ENCODE assay signal across 22 mouse cellular contexts in the genomic region with DNA sequence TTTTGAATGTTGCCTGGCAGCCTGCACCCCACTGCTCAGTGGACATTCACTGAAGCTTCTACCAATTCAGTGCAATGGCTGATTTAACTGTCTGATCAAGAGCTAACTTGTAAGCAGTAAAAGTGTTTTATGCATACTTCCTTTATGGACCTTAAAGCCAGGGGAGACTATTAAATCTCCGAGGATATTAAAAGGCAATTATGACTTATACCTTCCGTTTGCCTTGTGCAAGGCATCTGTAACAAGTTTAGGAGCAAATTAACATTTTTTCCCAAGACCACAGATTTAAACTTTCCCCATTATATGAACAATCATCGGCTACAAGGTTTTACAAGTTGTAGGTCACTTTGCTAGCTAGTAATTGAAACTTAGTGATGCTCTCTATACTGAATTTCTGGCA.
DNase-seq lines count a peak whose midpoint lies in the region; ATAC-seq and TF ChIP-seq lines count a peak whose summit lies in the region.
"Had no signal": no experiment of that assay in that cellular context is flagged by ENCODE, and none has a peak within 500 bp of the region (broad histone marks: within the 10 kb centered on the region; RNA-seq: fewer than 3 reads in every experiment).

No protein-coding gene starts in this region.

- no peak overlapping the region for H3K9ac ChIP-seq in embryonic facial prominence, embryonic 13.5 days
- no peak overlapping the region for H3K9ac ChIP-seq in limb, embryonic 14.5 days (ENCODE audit: low read depth, low read length, severe bottlenecking)
- H3K9ac ChIP-seq: forebrain, embryonic 13.5 days; forebrain, embryonic 15.5 days; forebrain, postnatal 0 days had no signal

- no peak for ATAC-seq in embryonic facial prominence, embryonic 13.5 days (ENCODE audit: insufficient number of reproducible peaks, insufficient read depth, low FRiP score, low TSS enrichment, low read depth)
- no peak for ATAC-seq in limb, embryonic 14.5 days (ENCODE audit: low FRiP score, low read depth)
- ATAC-seq: activated CD4-positive, CD25-positive, alpha-beta regulatory T cell, adult 4 months; CD4-positive, CD25-positive, alpha-beta regulatory T cell, adult 4 months; forebrain, embryonic 13.5 days; forebrain, embryonic 15.5 days; forebrain, postnatal 0 days; Patski had no signal

- H3K4me2 ChIP-seq in embryonic facial prominence, embryonic 13.5 days = no peak overlapping the region
- no peak overlapping the region for H3K4me2 ChIP-seq in limb, embryonic 14.5 days (replicated peaks; ENCODE audit: low read depth, low read length, severe bottlenecking)
- H3K4me2 ChIP-seq: forebrain, embryonic 13.5 days; forebrain, embryonic 15.5 days had no signal

- no peaks in the 10 kb centered on the region for H3K27me3 ChIP-seq in embryonic facial prominence, embryonic 13.5 days
- H3K27me3 ChIP-seq in embryonic facial prominence, embryonic 10.5 days (replicated peaks; ENCODE audit: low read depth, poor library complexity, severe bottlenecking) = no peaks in the 10 kb centered on the region
- H3K27me3 ChIP-seq in limb, embryonic 14.5 days (ENCODE audit: control insufficient read depth, insufficient read depth, low read length) = no peaks in the 10 kb centered on the region
- H3K27me3 ChIP-seq in limb, embryonic 10.5 days (ENCODE audit: low read depth, poor library complexity, severe bottlenecking) = no peaks in the 10 kb centered on the region
- H3K27me3 ChIP-seq: CH12.LX; forebrain, embryonic 13.5 days; forebrain, embryonic 15.5 days; Patski had no signal

- H3K4me1 ChIP-seq in embryonic facial prominence, embryonic 13.5 days = peaks cover 34% of the 10 kb centered on the region
- peaks cover 18% of the 10 kb centered on the region for H3K4me1 ChIP-seq in embryonic facial prominence, embryonic 10.5 days
- no peaks in the 10 kb centered on the region for H3K4me1 ChIP-seq in limb, embryonic 14.5 days (ENCODE audit: control insufficient read depth, insufficient read depth, low read length)
- peaks cover 38% of the 10 kb centered on the region for H3K4me1 ChIP-seq in limb, embryonic 10.5 days
- H3K4me1 ChIP-seq: forebrain, embryonic 13.5 days; forebrain, embryonic 15.5 days had no signal

- H3K9me3 ChIP-seq in embryonic facial prominence, embryonic 13.5 days = no peaks in the 10 kb centered on the region
- no peaks in the 10 kb centered on the region for H3K9me3 ChIP-seq in embryonic facial prominence, embryonic 10.5 days
- no peaks in the 10 kb centered on the region for H3K9me3 ChIP-seq in limb, embryonic 14.5 days (ENCODE audit: control insufficient read depth, low read length)
- no peaks in the 10 kb centered on the region for H3K9me3 ChIP-seq in limb, embryonic 10.5 days (replicated peaks)
- H3K9me3 ChIP-seq: forebrain, embryonic 13.5 days; forebrain, embryonic 15.5 days; G1E had no signal

- 54% methylated on average over 3 of the region's 3 CpGs for WGBS in embryonic facial prominence, embryonic 13.5 days
- 78% methylated on average over 3 of the region's 3 CpGs for WGBS in embryonic facial prominence, embryonic 10.5 days
- 13% methylated on average over 3 of the region's 3 CpGs for WGBS in limb, embryonic 14.5 days
- 35% methylated on average over 3 of the region's 3 CpGs for WGBS in limb, embryonic 10.5 days

- no peak for TF ChIP-seq POLR2A in limb, embryonic 14.5 days (IDR thresholded peaks at IDR 0.05; ENCODE audit: borderline replicate concordance, extremely low read depth, insufficient read depth, insufficient read length)

- H3K36me3 ChIP-seq in embryonic facial prominence, embryonic 13.5 days = no peaks in the 10 kb centered on the region
- no peaks in the 10 kb centered on the region for H3K36me3 ChIP-seq in embryonic facial prominence, embryonic 10.5 days (replicated peaks)
- no peaks in the 10 kb centered on the region for H3K36me3 ChIP-seq in limb, embryonic 14.5 days (ENCODE audit: control insufficient read depth, insufficient read depth, low read length)
- H3K36me3 ChIP-seq in limb, embryonic 10.5 days = no peaks in the 10 kb centered on the region
- H3K36me3 ChIP-seq: forebrain, embryonic 15.5 days had no signal

- H3K27ac ChIP-seq in embryonic facial prominence, embryonic 13.5 days = peak overlapping the region; percentile 81; the same call in 1 of the 2 replicates
- no peak overlapping the region for H3K27ac ChIP-seq in embryonic facial prominence, embryonic 10.5 days (replicated peaks)
- H3K27ac ChIP-seq in limb, embryonic 14.5 days (replicated peaks; ENCODE audit: low read depth, low read length) = no peak overlapping the region
- no peak overlapping the region for H3K27ac ChIP-seq in limb, embryonic 10.5 days
- H3K27ac ChIP-seq: forebrain, embryonic 13.5 days; forebrain, embryonic 15.5 days had no signal

- no peak for DNase-seq in embryonic facial prominence, embryonic 10.5 days (ENCODE audit: low spot score)
- DNase-seq in limb, embryonic 14.5 days (ENCODE audit: low spot score) = peak; percentile 40
- DNase-seq in limb, embryonic 10.5 days (ENCODE audit: low spot score) = no peak
- DNase-seq in layer of hippocampus, adult 18-20 months (ENCODE audit: low spot score in 2 of 2) = no peak
- DNase-seq: adrenal gland, adult 8-10 months; adrenal gland, postnatal 14 days; adrenal gland, postnatal 36 days; B cell, adult 2 months; cerebellum, adult 11-12 months; cerebellum, adult 2 months; cerebellum, adult 9-10 months; cerebellum, postnatal 10 days; cerebellum, postnatal 25 days; forebrain, postnatal 0 days had no signal

- no peak overlapping the region for H3K4me3 ChIP-seq in embryonic facial prominence, embryonic 13.5 days
- H3K4me3 ChIP-seq in embryonic facial prominence, embryonic 10.5 days = no peak overlapping the region
- no peak overlapping the region for H3K4me3 ChIP-seq in limb, embryonic 14.5 days (replicated peaks; ENCODE audit: low read length)
- no peak overlapping the region for H3K4me3 ChIP-seq in limb, embryonic 10.5 days
- H3K4me3 ChIP-seq: forebrain, embryonic 13.5 days; forebrain, embryonic 15.5 days had no signal
